Mouse (Mus musculus) intestine, postnatal 0 days (tissue): ENCODE measurements around the gene Klhdc4. TPM values are rescaled to one million over a fixed set of nuclear protein-coding genes. Genes with fewer than 3 reads are reported as not detected.
A peak's percentile ranks its signal among the peaks of the same experiment; 100 is the strongest.

Source experiments
- ATAC-seq: fragments of 200-750 bp; cut with Nextera tagmentation; 2 replicates; pipeline ENCODE4 v1.8.0; 2017; ENCODE audit warnings: mild to moderate bottlenecking, moderate TSS enrichment, moderate library complexity
- H3K27ac ChIP-seq: fragments of 300-500 bp; sonication (generic); 2 replicates; pipeline ENCODE4 v1.5.1; 2014; ENCODE audit warnings: mild to moderate bottlenecking, low read depth, low read length, moderate library complexity
- H3K27me3 ChIP-seq: fragments of 300-500 bp; sonication (generic); replicated peaks from 2 replicates; pipeline ENCODE4 v1.6.1; 2014; ENCODE audit warnings: low read length, mixed read lengths; ENCODE audit not compliant: control insufficient read depth, insufficient read depth
- H3K36me3 ChIP-seq: fragments of 300-500 bp; sonication (generic); 2 replicates; pipeline ENCODE4 v1.6.1; 2014; ENCODE audit warnings: mild to moderate bottlenecking, moderate library complexity; ENCODE audit not compliant: control insufficient read depth, insufficient read depth
- H3K4me1 ChIP-seq: fragments of 300-500 bp; sonication (generic); replicated peaks from 2 replicates; pipeline ENCODE4 v1.6.1; 2014; ENCODE audit warnings: antibody characterized with exemption, low read length, mixed read lengths; ENCODE audit not compliant: control insufficient read depth, insufficient read depth
- H3K4me2 ChIP-seq: fragments of 300-500 bp; sonication (generic); replicated peaks from 2 replicates; pipeline ENCODE4 v1.6.1; 2014; ENCODE audit warnings: low read depth, mild to moderate bottlenecking, moderate library complexity
- H3K4me3 ChIP-seq: fragments of 300-500 bp; sonication (generic); 2 replicates; pipeline ENCODE4 v1.5.1; 2014; ENCODE audit warnings: low read depth, low read length
- H3K9ac ChIP-seq: fragments of 300-500 bp; sonication (generic); 2 replicates; pipeline ENCODE4 v1.6.1; 2014; ENCODE audit warnings: mild to moderate bottlenecking, low read depth, low read length
- H3K9me3 ChIP-seq: fragments of 300-500 bp; sonication (generic); 2 replicates; pipeline ENCODE4 v1.6.1; 2016; ENCODE audit warnings: mixed run types; ENCODE audit not compliant: control insufficient read depth
- CTCF ChIP-seq: sonication (generic); IDR thresholded peaks from 2 replicates; pipeline ENCODE4 v1.5.1; 2016; ENCODE audit warnings: low read depth, mild to moderate bottlenecking, control low read depth, antibody characterized with exemption, moderate library complexity
- WGBS: fragments of 180-500 bp; shearing (Covaris S2); extraction: QIAGEN DNeasy Blood & Tissue Kit; methylation state at CpG from one replicate; pipeline ENCODE4 v1.1.7; 2014; 5-methylcytosine and 5-hydroxymethylcytosine counted together
- polyA plus RNA-seq: library from polyadenylated mRNA; unstranded; fragments of >200 nt; fragmentation: Nextera tagmentation; extraction: Ambion mirVana; gene quantifications from 2 replicates; pipeline ENCODE4 v1.2.1, GENCODE M21; 2015

Gene Klhdc4
- polyA plus RNA-seq, 1 experiment from 2014 or later, result 12.1 TPM

DNA sequence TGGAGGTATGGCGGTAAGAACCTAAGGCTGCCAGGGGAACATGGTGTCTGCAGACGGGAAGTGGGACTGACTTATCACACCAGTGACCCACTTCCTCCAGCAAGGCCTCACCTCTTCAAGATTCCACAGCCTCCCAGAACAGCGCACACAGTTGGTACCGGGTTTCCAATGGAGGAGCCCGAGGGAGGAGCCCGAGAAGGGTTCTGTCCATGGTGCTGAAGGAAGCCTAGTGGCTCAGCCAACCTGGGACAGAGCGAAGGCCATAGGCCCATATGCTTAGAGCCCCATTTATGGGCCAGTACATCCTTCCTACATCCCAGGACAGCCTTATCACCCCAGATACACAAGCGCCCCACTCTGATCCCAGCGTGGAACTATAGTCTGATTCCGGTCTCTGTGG is 67.9 kb downstream of the Klhdc4 start:
- no peak for ATAC-seq
- H3K36me3 ChIP-seq, result no peaks in the 10 kb centered on the region
- TF ChIP-seq CTCF, result no peak
- no peak overlapping the region for H3K4me2 ChIP-seq
- WGBS, result 31% methylated on average over 10 of the region's 10 CpGs
- H3K27me3 ChIP-seq, result no peaks in the 10 kb centered on the region
- H3K4me3 ChIP-seq, result no peak overlapping the region
- no peaks in the 10 kb centered on the region for H3K4me1 ChIP-seq
- no peaks in the 10 kb centered on the region for H3K9me3 ChIP-seq
- H3K27ac ChIP-seq, result no peak overlapping the region
- no peak overlapping the region for H3K9ac ChIP-seq

DNA sequence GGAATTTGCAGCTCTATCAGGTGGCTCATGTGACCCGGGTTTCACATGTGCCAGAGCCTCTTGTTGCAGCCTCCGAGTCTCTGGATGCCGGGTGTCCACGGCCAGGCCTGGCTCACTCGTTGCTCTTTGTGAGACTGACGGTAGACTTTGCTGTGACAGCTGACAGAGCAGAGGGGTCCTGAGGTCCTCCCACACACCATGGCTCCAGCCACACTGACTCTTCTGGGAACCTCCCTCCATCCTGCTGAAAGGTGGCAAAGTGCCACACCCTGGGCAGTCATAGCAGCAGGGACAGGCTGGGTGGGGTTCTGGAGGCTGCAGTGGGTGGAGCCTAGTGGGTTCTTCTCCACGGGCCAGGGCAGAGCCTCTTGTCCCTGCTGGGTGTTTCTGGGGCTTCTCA is 68.9 kb downstream of the Klhdc4 start:
- ATAC-seq, result no peak
- TF ChIP-seq CTCF, result no peak
- no peak overlapping the region for H3K27ac ChIP-seq
- H3K27me3 ChIP-seq, result no peaks in the 10 kb centered on the region
- no peak overlapping the region for H3K9ac ChIP-seq
- H3K36me3 ChIP-seq, result no peaks in the 10 kb centered on the region
- H3K4me1 ChIP-seq, result no peaks in the 10 kb centered on the region
- H3K4me2 ChIP-seq, result no peak overlapping the region
- no peak overlapping the region for H3K4me3 ChIP-seq
- no peaks in the 10 kb centered on the region for H3K9me3 ChIP-seq
- 75% methylated on average over 7 of the region's 7 CpGs for WGBS

DNA sequence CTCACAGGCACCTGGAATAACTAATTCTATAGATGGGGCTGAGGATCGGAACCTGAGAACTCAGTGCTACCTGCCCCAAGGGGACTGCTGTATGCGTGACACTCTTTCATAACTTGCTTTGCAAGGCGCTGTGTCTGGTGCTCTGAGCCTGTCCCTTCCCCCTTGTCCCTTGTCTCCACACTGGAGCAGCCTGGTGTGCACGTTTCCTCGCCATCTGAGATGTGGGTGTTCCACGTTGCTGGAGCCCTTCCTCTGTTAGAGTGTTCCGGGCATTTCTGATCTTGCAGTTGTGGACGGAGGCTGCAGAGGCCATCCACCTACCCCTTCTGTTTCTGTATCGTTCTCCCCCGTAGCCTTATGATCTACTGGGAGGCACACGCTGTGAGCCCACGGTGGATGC is 70.9 kb downstream of the Klhdc4 start:
- Histone ChIP-seq H3K27me3 (no peaks in the 10 kb centered on the region), H3K27ac (no peak overlapping the region), H3K36me3 (no peaks in the 10 kb centered on the region), H3K4me2 (no peak overlapping the region), H3K9me3 (no peaks in the 10 kb centered on the region), H3K4me1 (no peaks in the 10 kb centered on the region), H3K9ac (no peak overlapping the region), H3K4me3 (no peak overlapping the region)
- no peak for TF ChIP-seq CTCF
- WGBS, result 67% methylated on average over 12 of the region's 12 CpGs
- no peak for ATAC-seq

GRCm38 (mm10) chr8:121751407-121751806 is 78.0 kb downstream of the Klhdc4 start:
- Histone ChIP-seq H3K4me2 (no peak overlapping the region), H3K4me3 (no peak overlapping the region), H3K4me1 (no peaks in the 10 kb centered on the region), H3K27ac (no peak overlapping the region), H3K9ac (no peak overlapping the region), H3K9me3 (no peaks in the 10 kb centered on the region), H3K27me3 (0 out of 2 replicates have a peak, but pooled peaks cover 3% of the 10 kb centered on the region), H3K36me3 (no peaks in the 10 kb centered on the region)
- 25% methylated on average over 3 of the region's 3 CpGs for WGBS
- no peak for ATAC-seq
- peak; percentile 89 for TF ChIP-seq CTCF

DNA sequence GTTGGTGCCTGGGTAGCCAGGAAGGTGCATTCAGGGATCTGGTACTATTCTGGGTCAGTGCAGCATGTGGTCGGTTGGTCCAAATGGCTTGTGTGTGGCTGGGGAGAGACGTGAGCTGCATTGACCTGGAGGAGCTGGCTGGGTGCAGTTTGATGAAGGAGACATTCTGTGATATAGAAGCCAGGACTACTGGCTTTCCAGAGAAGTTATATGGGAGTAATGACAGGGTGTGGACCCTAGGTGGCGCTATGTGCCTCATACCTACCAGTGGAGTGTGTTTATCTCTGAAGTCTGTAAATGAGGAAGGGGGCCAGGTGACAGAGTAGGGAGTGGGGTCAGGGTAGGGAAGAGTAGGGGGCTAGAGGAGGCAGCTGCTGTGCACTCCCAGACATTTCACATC is 78.9 kb downstream of the Klhdc4 start:
- Histone ChIP-seq H3K4me2 (no peak overlapping the region), H3K4me1 (no peaks in the 10 kb centered on the region), H3K36me3 (no peaks in the 10 kb centered on the region), H3K9ac (no peak overlapping the region), H3K27me3 (0 out of 2 replicates have a peak, but pooled peaks cover 3% of the 10 kb centered on the region), H3K4me3 (no peak overlapping the region), H3K9me3 (no peaks in the 10 kb centered on the region), H3K27ac (no peak overlapping the region)
- 38% methylated on average over 3 of the region's 3 CpGs for WGBS
- peak; percentile 40 for TF ChIP-seq CTCF
- no peak for ATAC-seq

- no peak overlapping the region for H3K9ac ChIP-seq
Observed at GRCm38 (mm10) chr8:121749501-121749900, 79.9 kb downstream of the Klhdc4 start.

More at GRCm38 (mm10) chr8:121749501-121749900, 79.9 kb downstream of the Klhdc4 start:
- WGBS, result 79% methylated on average over 9 of the region's 9 CpGs
- Histone ChIP-seq H3K4me2 (no peak overlapping the region), H3K27ac (no peak overlapping the region), H3K4me3 (no peak overlapping the region), H3K4me1 (no peaks in the 10 kb centered on the region), H3K36me3 (no peaks in the 10 kb centered on the region), H3K27me3 (0 out of 2 replicates have a peak, but pooled peaks cover 3% of the 10 kb centered on the region), H3K9me3 (no peaks in the 10 kb centered on the region)
- ATAC-seq, result no peak
- no peak for TF ChIP-seq CTCF

Other genes starting within 250 kb of the Klhdc4 start
- gene Map1lc3b, start 239.2 kb downstream of the Klhdc4 start, polyA plus RNA-seq, result 264 and 267 TPM in 2 replicates
- gene Zcchc14, start 176.7 kb downstream of the Klhdc4 start, polyA plus RNA-seq, result 6.9 and 8.3 TPM in 2 replicates
- 2.8 and 3.0 TPM in 2 replicates for gene Jph3, start 99.9 kb downstream of the Klhdc4 start, polyA plus RNA-seq
- 4.7 and 6.1 TPM in 2 replicates for gene Slc7a5, start 78.1 kb upstream of the Klhdc4 start, polyA plus RNA-seq
- gene Car5a, start 115.3 kb upstream of the Klhdc4 start, polyA plus RNA-seq, result 10.1 and 11.1 TPM in 2 replicates
- 9.4 and 9.5 TPM in 2 replicates for gene Banp, start 120.2 kb upstream of the Klhdc4 start, polyA plus RNA-seq